Mouse (Mus musculus): Measurements from ENCODE around the gene Sorcs2.

Sorcs2 gene

DNA sequence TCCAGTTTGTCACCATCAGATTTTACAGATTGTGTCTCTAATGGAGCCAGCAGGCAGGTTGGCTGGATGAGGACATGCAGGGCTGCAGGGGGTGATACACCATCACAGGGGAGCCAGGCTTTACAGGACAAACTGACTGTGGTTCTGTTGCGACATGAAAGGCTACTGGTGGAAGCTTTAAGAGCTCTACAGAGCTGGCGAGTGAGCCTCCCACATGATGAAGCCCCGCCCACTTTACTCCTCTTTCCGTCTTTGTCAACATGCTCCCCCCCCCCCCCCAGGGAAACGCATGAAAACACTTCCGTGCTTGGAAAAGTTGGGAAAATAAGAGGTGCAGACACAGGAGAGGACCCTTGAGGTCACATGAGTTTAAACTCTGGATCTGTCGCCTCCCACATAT lies 219.7 kb downstream of the Sorcs2 start:
- DNase-seq (ENCODE audit: low spot score), result no peak

DNA sequence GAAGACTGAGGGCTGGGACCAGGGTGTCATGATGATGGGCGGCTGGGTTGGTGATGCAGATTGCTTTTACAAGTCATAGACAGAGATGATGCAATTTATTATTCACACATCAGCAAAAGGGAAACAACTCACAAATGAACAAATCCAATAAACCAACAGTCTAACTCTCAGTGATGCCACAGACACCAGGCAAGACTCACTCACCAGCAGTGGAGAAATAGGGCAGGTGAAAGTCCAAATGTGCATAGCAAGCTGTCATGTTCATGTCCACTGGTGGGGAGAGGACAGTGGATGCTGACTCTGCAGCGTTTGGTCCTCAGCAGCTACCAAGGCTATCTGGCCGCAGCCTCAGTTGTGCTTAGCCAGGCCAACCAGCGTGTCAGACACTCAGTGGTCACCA lies 221.1 kb downstream of the Sorcs2 start:
- DNase-seq (ENCODE audit: low spot score), result no peak

DNA sequence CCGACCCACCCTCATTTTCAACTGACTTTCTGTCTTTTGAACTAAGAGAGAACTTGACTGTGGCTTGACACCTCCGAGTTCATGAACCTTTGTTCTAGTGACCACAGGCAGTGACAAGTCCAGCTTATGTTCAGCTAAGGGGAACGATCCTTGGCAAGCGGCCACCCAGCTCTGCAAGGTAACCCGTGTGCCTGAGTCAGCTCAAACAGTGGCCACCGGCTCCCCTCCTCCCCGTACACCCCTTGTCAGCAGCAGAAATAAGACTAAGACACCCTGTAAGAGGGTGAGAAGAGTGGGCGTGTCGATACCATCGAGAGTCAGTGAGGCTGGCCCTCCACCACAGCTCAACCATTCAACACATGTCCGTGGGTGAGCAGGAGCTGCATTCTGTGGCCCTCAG lies 221.5 kb downstream of the Sorcs2 start:
- no peak for DNase-seq (ENCODE audit: low spot score)

DNA sequence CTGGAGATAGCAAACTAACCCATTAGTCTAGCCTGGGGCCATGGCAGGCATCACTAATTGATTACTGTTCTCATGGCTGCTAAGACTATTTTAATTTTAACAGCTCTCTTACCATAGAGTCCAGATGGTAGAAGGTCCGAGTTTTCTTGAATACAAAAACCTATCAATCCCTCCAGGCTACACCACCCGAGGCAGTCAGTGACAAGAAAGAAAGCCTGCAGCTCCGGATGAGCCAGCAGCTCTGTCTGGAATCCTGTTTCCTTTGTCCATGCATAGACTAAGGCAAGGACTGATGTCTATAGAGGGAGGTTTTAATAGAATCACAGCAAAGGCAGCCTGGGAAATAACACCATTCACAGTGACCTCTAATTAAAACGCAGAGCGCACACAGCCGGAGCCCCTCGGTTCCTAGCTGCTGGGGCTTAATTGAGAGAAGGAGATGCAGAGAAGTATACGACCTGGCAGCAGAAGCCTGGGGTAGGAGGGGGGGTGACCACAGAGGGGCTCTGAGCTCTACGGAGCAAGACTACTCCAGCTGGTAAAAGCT lies 223.3 kb downstream of the Sorcs2 start:
- DNase-seq (ENCODE audit: low spot score), result no peak

DNA sequence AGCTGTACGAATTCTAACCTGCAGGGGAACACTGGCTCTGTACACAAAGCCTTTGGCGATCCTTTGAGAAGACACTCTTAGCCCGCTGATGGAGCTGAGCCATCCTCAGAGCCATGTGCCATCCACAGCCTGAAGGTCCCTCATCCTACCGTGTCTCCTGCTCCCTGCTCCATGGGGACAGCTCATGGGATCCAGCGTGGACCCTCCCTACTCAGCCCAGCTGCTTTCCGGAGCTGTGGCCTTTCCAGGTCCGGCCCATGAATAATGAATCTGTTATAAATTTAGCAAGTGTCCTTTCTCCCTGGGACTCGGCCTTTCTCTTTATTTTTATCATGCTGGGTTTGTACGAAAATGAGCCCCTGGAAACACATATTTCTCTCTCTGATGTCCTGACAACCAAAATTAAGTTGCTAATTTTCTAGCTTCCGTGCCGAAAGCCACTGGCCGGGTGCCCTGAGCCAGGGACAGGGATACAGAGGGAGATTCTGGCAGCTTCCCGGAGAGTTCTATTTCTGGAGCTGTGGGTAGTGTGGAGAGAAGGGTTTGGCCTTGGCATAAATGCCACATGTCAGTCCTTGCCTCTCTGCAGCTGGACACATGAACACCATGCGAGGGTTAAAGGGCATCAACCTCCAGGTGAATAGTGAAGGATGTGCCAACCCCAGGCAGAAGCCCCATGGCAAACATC lies 228.8 kb downstream of the Sorcs2 start:
- no peak for DNase-seq (ENCODE audit: low spot score)

DNA sequence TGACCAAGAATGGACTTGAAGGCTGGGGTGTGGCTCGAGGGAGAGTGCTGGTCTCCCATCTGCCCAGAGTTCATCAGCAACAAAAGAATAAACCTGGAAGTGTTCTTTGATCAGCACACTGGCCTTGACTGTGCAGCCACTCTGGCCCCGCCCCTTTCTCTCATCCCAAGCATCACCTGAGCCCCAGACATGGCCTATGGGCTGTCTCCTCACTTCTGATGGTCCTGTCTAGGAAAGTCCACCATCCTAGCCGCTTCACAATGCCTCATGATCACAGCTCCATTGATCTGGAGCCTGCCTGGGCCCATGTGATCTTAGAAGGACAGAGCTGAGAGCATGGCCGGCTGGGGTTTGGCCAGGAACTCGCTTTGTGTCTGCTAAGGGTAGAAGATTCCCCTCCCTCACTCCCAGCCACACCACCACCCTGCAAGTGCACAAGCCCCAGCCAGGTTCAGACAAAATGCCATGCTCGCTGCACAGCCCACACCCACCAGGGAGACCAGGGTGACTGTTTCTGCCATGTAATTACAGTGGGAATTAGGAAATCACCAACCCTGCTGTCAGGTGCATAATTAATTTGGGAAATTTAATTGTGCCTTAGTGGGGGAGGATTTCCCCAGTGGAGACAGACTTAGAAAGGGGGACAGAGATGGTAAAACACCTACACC lies 231.5 kb downstream of the Sorcs2 start:
- no peak for DNase-seq (ENCODE audit: low spot score)

DNA sequence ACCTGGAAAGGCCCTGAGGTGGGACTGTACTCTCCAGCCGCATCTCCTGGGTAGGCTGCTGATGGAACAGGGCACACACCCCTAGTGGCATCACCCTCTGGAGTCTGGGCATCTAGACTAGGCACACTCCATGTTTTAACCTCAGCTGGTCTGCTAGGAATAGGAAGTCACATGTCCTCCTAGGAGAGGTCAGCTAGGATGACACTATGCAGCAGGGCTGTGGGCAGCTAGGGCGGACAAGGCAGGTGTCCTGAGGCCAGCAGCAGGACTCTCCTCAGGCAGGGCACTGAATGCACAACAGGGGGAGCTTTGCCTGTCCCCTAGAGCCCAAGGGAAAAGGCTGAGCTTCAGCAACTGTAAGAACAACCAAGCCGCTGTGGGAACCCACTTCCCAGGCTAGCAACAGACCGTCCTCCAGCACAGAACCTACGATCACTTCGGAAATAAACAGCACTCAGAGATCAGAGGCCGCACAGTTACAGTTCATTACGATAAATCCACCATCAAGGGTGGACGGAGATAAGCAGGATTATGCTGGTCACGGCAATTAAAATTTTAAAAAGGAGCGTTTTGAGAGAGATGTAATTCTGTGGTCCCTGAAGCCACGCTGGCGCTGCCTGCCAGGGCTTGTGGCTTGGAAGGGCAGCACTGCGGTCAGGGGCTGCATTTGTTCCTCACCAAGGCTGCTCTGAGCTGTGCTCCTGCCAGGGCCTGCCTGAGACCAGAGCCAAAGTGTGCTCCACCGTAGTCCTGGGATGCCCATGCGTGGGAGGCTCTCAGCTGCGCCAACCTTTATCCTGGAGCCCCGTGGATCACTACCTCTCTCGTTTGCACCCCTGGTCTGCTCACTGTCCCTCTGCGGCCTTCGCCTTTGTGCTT lies 232.3 kb downstream of the Sorcs2 start:
- DNase-seq (ENCODE audit: low spot score), result no peak

DNA sequence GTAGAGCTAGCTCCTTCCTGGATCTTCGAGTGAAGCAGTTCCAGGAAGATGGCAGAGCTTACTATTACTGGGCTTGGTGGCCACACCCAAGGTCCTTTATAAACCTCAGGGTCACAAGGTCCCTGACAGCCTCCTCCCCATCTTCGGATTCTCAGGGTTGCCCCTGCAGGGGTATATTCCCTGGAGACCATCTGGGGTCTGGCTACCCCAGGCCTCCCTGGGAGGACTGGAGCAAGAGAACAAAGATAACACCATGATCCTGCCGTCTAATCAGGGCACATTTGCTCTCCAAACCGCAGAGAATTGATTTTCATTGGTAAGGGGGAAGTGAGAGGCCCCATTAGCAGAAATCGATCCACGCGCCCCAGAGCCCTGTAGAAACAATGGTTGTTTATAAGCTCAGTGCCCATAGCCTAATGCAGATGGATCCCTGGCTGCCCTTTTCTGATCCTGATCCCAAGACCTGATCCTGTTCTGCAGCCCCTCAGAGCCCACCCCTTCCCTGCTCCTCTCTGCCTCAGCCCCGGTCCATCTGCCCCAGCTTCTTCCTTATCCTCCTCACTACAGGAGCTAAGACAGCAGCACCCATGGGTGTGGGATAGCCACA lies 243.0 kb downstream of the Sorcs2 start:
- no peak for DNase-seq (ENCODE audit: low spot score)

DNA sequence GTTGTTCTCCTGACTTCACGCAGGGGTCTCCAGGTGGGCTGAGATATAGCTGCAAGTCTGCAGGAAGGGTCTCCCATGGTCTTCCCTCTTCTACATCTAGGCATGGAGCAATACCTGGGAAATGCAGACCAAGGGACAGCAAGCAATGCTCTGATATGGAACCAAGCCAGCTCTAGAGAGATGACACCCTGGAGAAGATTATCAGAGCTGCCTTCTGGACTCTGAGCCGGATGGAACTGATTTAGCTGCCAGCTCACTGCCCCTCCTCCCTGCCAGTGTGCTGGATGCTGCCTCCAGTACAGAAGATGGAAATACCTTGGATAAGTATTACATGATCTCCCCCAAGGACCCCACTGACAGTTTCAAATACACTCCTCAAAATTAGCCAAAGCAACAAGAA lies 244.7 kb downstream of the Sorcs2 start:
- DNase-seq (ENCODE audit: low spot score), result no peak

DNA sequence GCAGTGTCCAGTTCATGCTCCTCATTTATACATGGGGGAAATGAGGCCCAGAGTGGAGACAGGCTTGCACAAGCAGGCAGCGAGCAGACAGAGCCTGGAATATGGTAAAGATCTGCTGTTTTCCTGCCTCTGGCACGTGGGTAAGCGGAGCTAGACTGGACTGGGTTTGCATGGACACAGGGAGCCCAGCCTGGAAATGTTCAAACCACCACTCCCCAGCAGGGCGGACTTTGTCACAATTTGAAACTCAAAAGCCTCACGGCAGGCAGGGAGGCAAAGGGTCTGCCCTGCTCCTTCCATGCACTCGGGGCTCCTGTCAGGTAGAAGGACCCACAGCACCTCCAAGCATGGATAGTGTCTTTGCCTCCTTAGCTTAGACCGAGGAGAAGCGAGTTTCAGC lies 246.9 kb downstream of the Sorcs2 start:
- no peak for DNase-seq (ENCODE audit: low spot score)

DNA sequence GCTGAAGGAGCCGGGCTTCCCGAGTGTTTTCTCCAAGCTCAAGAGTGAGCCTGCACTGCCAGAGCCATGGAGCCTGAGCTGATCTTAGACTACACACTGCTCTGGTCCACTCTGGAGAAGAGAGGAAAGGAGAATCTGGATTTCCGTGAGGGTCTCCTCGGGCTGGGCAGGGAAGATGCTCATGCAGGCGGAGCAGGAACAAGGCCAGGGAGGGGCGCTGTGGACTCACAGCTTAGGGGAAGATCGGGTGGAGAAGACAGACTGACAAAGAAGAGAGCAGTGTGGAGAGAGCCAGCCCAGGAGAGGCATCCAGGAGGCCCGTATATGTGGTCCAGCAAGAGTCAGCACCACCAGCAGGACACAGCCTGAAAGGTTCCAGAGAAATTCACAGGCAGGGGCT lies 248.8 kb downstream of the Sorcs2 start:
- DNase-seq (ENCODE audit: low spot score), result no peak

DNA sequence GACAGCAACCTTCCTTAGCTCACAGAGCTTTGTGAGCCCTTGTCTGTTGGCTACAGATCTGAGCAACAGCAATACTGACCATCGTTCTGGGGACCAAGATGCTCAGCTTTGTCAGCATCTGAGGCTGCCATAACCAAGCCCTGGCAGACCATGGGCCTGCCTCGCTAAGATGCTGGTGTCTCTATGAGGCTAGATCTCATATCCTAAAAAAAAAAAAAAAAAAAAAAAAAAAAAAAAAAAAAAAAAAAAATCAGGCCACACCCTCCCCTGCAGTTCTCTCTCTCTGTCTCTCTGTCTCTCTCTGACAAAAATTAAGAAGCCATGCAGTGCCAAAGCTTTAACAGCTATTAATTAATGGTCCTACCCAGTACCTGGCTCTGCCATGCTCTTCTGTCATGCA lies 251.3 kb downstream of the Sorcs2 start:
- no peak for DNase-seq (ENCODE audit: low spot score)

DNA sequence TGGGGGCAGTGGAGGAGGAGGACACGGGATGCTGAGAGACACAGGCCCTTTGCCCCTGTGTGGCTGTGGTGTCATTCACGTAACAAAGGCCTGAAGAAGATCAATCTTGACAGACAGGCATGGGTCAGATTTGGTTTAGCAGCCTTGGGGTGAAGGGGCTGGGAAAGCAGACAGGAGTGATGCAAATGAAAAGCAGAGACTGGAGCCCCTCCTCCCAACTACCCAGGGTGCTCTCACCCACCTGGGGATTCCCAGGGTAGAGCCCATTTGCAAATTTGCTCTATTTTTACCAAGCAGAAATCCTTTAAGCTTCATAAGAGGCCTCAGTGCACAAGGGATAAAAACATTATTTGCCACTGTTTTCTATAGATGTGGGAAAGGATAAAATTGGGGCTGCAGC lies 253.4 kb downstream of the Sorcs2 start:
- DNase-seq (ENCODE audit: low spot score), result no peak

DNA sequence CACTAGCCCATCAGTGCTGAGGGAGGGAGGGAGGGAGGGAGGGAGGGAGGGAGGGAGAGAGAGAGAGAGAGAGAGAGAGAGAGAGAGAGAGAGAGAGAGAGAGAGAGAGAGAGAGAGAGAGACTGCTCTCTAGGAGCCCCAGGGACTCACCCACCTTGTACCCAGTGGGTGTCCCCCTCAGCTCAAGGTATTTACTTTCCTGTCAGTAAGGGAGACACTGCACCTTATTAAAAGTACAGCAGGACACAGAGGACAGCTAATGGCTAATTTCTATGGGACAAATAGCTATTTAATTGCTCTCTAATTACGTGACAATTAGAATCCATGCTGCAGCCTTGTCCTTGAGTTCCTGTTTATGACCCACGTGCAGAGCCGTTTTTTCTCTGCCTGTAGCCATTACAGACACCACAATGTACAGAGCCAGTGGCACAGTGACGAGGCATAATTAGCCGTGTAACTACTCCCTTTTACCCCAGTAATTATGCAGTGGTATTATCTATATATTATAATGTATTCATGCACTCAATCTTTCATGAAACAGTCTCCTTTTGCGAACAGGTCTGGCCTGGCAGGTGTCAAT lies 256.2 kb downstream of the Sorcs2 start:
- DNase-seq (ENCODE audit: low spot score), result no peak

DNA sequence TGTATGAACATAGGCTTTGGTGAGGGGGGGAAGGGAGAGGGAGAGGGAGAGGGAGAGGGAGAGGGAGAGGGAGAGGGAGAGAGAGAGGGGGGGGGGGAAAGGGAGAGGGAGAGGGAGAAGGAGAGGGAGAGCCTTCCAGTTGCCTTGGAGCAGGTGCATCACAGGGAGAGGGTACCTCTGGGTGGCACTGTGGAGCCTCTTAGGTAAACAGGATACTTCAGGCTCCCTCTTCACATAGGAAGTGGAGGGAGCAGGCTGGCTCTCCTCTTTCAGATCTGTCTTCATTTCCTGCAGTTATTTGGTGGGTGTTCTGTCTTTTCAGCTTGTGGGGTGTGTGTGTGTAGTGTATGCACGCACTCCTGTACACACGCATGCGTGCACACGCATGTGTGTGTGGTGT lies 256.8 kb downstream of the Sorcs2 start:
- DNase-seq (ENCODE audit: low spot score), result no peak

DNA sequence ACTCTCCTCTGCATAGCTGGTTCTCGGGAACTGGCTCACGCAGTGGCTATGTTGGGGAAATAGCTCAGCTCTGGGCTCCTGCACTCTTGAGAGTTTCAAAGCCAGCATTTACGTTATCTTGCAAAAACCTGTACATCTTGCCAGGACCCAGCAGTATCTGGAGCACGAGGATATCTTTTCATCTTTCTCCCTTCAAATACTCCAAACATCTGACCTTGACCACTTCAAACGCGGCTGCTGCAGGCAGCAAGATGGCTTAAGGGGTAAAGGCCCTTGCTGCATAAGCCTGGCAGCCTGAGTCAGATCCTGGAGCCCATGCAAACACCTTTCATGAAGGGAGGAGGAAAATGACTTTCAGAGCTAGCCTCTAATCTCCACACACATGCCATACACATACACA lies 258.2 kb downstream of the Sorcs2 start:
- no peak for DNase-seq (ENCODE audit: low spot score)

DNA sequence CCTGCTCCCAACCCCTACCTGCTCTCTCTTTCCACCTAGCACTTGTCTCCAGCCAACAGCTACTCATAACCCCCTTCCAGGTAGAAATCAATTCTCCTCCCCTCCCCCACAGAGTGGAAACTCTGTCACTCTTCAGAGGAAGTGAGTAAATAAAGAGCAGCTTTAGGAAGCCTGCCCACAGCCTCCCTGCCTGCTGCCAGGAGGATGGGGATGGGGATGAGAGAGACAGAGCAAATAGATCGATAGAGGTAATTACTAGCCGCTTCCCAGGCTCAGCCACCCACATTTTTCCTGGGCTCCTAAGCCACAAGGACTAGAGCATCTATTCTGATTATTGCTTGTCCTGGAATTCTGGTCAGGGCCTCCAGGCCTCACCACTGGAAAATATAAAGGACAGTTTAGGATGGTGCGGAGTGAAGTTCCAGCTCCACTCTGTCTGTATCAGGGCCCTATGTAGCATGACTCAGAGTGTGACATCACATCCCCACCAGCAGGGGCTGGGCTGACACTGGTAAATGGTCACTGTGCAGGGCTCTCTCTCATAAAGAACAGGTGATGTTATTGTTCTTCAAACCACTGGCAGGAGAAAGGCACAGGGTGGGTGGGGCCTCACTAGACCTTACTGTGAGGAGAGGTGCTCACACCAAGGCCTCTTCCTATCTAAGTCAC lies 261.9 kb downstream of the Sorcs2 start:
- no peak for DNase-seq (ENCODE audit: low spot score)

DNA sequence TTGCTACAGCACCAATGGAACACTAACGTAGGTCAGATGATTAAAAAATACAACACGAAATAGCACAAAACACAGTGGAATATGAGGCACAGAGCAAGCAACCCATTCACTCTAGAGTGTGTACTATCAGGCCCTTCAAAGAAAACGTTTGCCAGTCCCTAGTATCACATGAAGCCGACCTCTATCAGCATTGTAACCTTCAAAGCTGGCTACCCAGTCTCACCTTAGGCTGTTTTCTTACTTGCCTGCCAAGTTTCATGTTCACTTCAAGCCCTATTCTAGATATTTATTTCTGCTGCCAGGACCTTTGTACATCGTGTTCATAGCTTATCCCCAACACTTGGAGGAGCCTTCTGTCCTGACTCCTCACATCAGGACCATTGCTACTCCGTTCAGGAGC lies 263.6 kb downstream of the Sorcs2 start:
- DNase-seq (ENCODE audit: low spot score), result no peak

DNA sequence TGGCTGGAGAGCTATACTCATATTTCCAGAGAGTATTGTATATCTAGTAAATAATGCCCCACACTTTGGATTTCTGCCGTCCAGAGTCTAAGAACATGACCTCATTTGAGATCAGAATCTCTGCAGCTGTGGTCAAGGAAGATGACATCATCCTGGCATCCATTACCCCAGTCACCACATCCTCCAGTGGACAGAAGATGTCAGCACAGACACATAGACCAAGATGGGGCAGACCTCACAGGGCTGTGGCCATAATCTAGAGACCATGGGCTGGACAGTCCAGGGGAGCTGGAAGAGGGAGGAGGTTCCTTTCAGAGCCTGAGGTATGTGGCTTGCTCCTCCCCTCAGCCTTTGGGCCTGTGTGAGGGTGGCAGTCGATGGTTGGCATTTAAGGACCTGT lies 264.0 kb downstream of the Sorcs2 start:
- DNase-seq (ENCODE audit: low spot score), result no peak

DNA sequence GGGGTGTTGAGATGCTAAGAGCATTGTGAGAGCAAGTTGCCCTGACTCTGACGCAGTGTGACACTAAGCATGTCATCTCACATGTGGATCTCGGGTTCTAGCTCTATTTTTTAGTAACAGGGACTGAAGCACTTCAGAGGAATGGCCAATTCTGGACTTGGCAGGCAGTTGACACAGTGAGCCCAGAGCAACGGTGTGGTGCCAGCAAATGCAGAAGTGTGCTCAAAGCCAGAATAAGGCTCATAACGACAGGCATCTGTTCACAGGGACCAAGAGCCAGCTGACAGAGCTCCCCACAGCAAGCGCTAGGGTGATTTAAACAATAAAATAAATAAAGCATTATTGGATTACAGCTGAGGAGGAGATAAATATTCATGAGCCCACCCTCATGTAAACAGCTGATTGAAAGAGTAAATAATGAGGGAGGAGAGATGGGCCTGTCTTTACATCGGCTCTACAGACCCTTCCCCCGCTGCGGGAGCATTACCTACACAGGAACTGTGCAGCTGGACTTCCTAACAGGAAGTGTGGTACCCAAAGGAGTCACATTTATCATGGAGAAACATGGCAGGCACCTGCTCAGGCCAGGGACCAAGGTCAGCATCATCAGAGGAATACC lies 267.4 kb downstream of the Sorcs2 start:
- DNase-seq (ENCODE audit: low spot score), result no peak

DNA sequence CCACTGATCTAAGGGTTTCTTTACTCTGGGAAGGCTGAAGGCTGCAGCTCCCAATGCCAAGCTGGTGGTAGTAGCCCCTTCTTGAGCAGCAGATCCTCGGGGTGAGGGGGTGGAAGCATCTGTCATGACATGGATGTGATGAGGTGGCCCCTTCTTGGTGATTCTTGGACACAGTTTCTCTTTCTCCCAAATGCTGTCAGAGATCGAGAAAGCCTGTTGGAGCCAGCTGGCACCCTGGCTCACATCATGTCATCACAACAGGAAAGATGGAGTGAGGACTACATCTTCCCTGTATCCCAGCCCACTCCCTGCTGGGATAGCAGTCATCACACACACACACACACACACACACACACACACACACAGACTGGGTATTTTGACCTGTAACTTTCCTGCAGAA lies 268.3 kb downstream of the Sorcs2 start:
- no peak for DNase-seq (ENCODE audit: low spot score)
